Mouse (Mus musculus): Measurements from ENCODE around the gene 2010111I01Rik. TPM values are rescaled to one million over a fixed set of nuclear protein-coding genes. Genes with fewer than 3 reads are reported as not detected.

Gene 2010111I01Rik
- total and polyA plus RNA-seq, 3 experiments = 13.3 to 19.8 (median 14.4) TPM

DNA sequence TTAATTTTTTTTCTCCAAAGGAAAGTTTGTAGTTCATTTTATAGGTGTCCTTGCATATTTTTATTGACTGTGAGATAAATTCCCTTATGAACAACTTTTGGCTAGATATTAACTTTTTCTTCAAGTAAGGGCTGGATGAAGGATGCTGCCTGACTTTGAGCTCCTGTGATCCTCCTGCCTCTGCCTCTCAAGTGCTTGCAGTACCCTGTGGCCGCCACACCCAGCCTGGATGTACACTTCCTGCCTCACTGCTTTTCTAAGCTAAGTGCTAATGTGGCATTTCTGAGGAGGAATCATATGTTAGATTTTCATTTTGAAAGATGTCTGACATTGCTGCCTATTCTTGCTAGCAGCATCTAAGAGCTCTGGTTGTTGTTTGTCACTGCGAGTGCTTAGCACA, 73.7 kb downstream of the 2010111I01Rik start:
- no peak for TF ChIP-seq ZNF384 (IDR thresholded peaks at IDR 0.05; ENCODE audit: low read depth, low read length)
- TF ChIP-seq MAX (IDR thresholded peaks at IDR 0.05; ENCODE audit: low read length) = no peak
- no peak for TF ChIP-seq MAZ (IDR thresholded peaks at IDR 0.05; ENCODE audit: low read depth, low read length)
- no peak for TF ChIP-seq USF1 (IDR thresholded peaks at IDR 0.05; ENCODE audit: low read depth, low read length)
- H3K36me3 ChIP-seq (replicated peaks in 1 of 2; ENCODE audit: control insufficient read depth in 1 of 2, insufficient read depth in 1 of 2, low read length in 1 of 2) = no peaks in the 10 kb centered on the region
- dilution Hi-C loops (cut with MboI; ENCODE audit: extremely low pct_ligation_motif_present, extremely low pct_unique_long_range_greater_than_20kb, low sequenced_read_pairs) = no loop called here

DNA sequence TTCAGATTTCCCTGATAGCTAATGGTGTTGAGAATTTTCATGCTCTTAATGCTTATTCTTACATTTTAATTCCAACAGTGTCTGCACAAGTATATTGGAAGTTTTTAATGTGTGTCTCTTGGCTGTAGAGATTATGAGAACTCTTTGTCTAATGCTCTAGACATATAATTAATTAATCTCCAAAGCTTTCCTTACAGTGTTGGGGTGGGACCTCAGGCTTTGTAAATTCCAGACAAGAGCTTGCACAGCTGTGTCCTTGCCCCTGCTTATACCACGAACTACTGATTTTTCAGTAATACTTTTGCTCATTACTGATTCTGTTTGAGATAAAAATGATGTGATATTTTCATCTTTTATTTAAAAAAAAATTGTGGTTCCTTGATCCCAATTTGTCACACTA, 74.2 kb downstream of the 2010111I01Rik start:
- no peak overlapping the region for H3K27ac ChIP-seq (ENCODE audit: insufficient read depth, low read depth)
- no peaks in the 10 kb centered on the region for H3K27me3 ChIP-seq (replicated peaks)
- in situ Hi-C loops (cut with MboI; ENCODE audit: low pct_ligation_motif_present, low pct_unique_long_range_greater_than_20kb, low sequenced_read_pairs) = no loop called here
- no peaks in the 10 kb centered on the region for H3K4me1 ChIP-seq (ENCODE audit: control insufficient read depth in 1 of 2, insufficient read depth in 2 of 2)
- H3K4me3 ChIP-seq (replicated peaks in 1 of 3; ENCODE audit: low read depth in 2 of 3, low read length in 2 of 3, poor library complexity in 1 of 3) = no peak overlapping the region
- no peaks in the 10 kb centered on the region for H3K36me3 ChIP-seq (replicated peaks in 1 of 2; ENCODE audit: control insufficient read depth in 1 of 2, insufficient read depth in 1 of 2, low read length in 1 of 2)
- TF ChIP-seq NELFE (IDR thresholded peaks at IDR 0.05; ENCODE audit: low read depth, low read length) (no peak), USF2 (conservative IDR thresholded peaks at IDR 0.05; ENCODE audit: low read depth, low read length) (no peak), MYC (IDR thresholded peaks at IDR 0.05; ENCODE audit: low read depth, low read length) (no peak)
- no peak overlapping the region for H3K9ac ChIP-seq (ENCODE audit: insufficient read depth, low read depth)
- no peak overlapping the region for H3K4me2 ChIP-seq (ENCODE audit: insufficient read depth, low read depth, poor library complexity, severe bottlenecking)
- dilution Hi-C loops (cut with MboI; ENCODE audit: extremely low pct_ligation_motif_present, extremely low pct_unique_long_range_greater_than_20kb, low sequenced_read_pairs) = no loop called here
- no peaks in the 10 kb centered on the region for H3K9me3 ChIP-seq (replicated peaks; ENCODE audit: low read length)
- no peak for DNase-seq (ENCODE audit: extremely low read depth)
- no peaks in the 10 kb centered on the region for H3K79me2 ChIP-seq (replicated peaks; ENCODE audit: control insufficient read depth, extremely low read depth, insufficient read depth, poor library complexity, severe bottlenecking)

More for the DNA sequence above, 73.7 kb downstream of the 2010111I01Rik start:
- Histone ChIP-seq H3K4me3 (replicated peaks in 1 of 3; ENCODE audit: low read depth in 2 of 3, low read length in 2 of 3, poor library complexity in 1 of 3) (no peak overlapping the region), H3K27ac (ENCODE audit: insufficient read depth, low read depth) (no peak overlapping the region), H3K27me3 (replicated peaks) (no peaks in the 10 kb centered on the region), H3K4me2 (ENCODE audit: insufficient read depth, low read depth, poor library complexity, severe bottlenecking) (no peak overlapping the region), H3K79me2 (replicated peaks; ENCODE audit: control insufficient read depth, extremely low read depth, insufficient read depth, poor library complexity, severe bottlenecking) (no peaks in the 10 kb centered on the region), H3K9ac (ENCODE audit: insufficient read depth, low read depth) (no peak overlapping the region), H3K4me1 (ENCODE audit: control insufficient read depth in 1 of 2, insufficient read depth in 2 of 2) (no peaks in the 10 kb centered on the region), H3K9me3 (replicated peaks; ENCODE audit: low read length) (no peaks in the 10 kb centered on the region)
- no peak for DNase-seq (ENCODE audit: extremely low read depth)
- in situ Hi-C loops (cut with MboI; ENCODE audit: low pct_ligation_motif_present, low pct_unique_long_range_greater_than_20kb, low sequenced_read_pairs) = no loop called here

DNA sequence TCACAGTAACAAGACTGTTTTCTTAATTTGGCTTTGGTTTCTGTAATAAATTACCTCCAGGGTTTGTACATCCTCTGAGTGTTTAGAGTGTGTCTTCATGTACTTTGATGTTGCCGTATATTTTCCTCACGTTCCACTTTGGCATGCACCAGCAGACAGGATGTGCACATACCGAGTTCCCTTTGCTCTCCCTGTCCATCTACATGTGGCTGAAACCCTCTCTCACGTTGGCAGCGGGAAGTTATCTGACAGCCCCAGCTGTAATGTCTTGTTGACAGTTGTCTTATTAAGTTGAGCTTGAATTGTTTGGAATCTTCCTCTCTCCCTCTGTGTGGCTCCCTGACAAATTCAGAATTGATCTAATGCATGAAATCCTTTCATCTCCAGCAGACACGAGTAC, 74.6 kb downstream of the 2010111I01Rik start:
- Histone ChIP-seq H3K4me2 (ENCODE audit: insufficient read depth, low read depth, poor library complexity, severe bottlenecking) (no peak overlapping the region), H3K27me3 (replicated peaks) (no peaks in the 10 kb centered on the region), H3K36me3 (replicated peaks in 1 of 2; ENCODE audit: control insufficient read depth in 1 of 2, insufficient read depth in 1 of 2, low read length in 1 of 2) (no peaks in the 10 kb centered on the region), H3K79me2 (replicated peaks; ENCODE audit: control insufficient read depth, extremely low read depth, insufficient read depth, poor library complexity, severe bottlenecking) (no peaks in the 10 kb centered on the region), H3K4me3 (replicated peaks in 1 of 3; ENCODE audit: low read depth in 2 of 3, low read length in 2 of 3, poor library complexity in 1 of 3) (no peak overlapping the region), H3K9me3 (replicated peaks; ENCODE audit: low read length) (no peaks in the 10 kb centered on the region), H3K4me1 (ENCODE audit: control insufficient read depth in 1 of 2, insufficient read depth in 2 of 2) (no peaks in the 10 kb centered on the region), H3K9ac (ENCODE audit: insufficient read depth, low read depth) (no peak overlapping the region), H3K27ac (ENCODE audit: insufficient read depth, low read depth) (no peak overlapping the region)
- in situ Hi-C loops (cut with MboI; ENCODE audit: low pct_ligation_motif_present, low pct_unique_long_range_greater_than_20kb, low sequenced_read_pairs) (no loop called here), dilution Hi-C loops (cut with MboI; ENCODE audit: extremely low pct_ligation_motif_present, extremely low pct_unique_long_range_greater_than_20kb, low sequenced_read_pairs) (no loop called here)
- DNase-seq (ENCODE audit: extremely low read depth) = no peak
- TF ChIP-seq PAX5 (IDR thresholded peaks at IDR 0.05; ENCODE audit: low read length) = no peak
- no peak for TF ChIP-seq ZNF384 (IDR thresholded peaks at IDR 0.05; ENCODE audit: low read depth, low read length)
- no peak for TF ChIP-seq ZKSCAN1 (IDR thresholded peaks at IDR 0.05; ENCODE audit: borderline replicate concordance, low read depth, low read length)
- TF ChIP-seq MEF2A (IDR thresholded peaks at IDR 0.05; ENCODE audit: borderline replicate concordance, low read depth, low read length) = no peak
- TF ChIP-seq CHD1 (IDR thresholded peaks at IDR 0.05; ENCODE audit: low read depth, low read length) = no peak
- TF ChIP-seq JUND (conservative IDR thresholded peaks at IDR 0.05; ENCODE audit: low read depth, low read length) = no peak
- TF ChIP-seq GABPA (IDR thresholded peaks at IDR 0.05; ENCODE audit: insufficient replicate concordance, low read depth, low read length) = no peak
- no peak for TF ChIP-seq SMC3 (IDR thresholded peaks at IDR 0.05; ENCODE audit: low read depth, low read length)

Measured in CH12.LX (cell line).